Mouse (Mus musculus) midbrain, embryonic 10.5 days (tissue): ENCODE measurements around the gene Mfsd7a. TPM values are rescaled to one million over a fixed set of nuclear protein-coding genes. Genes with fewer than 3 reads are reported as not detected.

ENCODE experiments used
- DNase-seq: peaks from one replicate; pipeline ENCODE4 v3.0.0-alpha.2; 2017; ENCODE audit warnings: low spot score
- H3K27ac ChIP-seq: fragments of 300-500 bp; sonication (generic); replicated peaks from 2 replicates; pipeline ENCODE4 v1.5.1; 2016; ENCODE audit warnings: mild to moderate bottlenecking
- H3K27me3 ChIP-seq: fragments of 300-500 bp; sonication (generic); 2 replicates; pipeline ENCODE4 v1.6.1; 2016; ENCODE audit warnings: low read depth, mild to moderate bottlenecking; ENCODE audit not compliant: poor library complexity, severe bottlenecking
- H3K36me3 ChIP-seq: fragments of 300-500 bp; sonication (generic); 2 replicates; pipeline ENCODE4 v1.6.1; 2016; ENCODE audit warnings: mild to moderate bottlenecking, moderate library complexity
- H3K4me1 ChIP-seq: fragments of 300-500 bp; sonication (generic); 2 replicates; pipeline ENCODE4 v1.6.1; 2016
- H3K4me3 ChIP-seq: fragments of 300-500 bp; sonication (generic); 2 replicates; pipeline ENCODE4 v1.5.1; 2016; ENCODE audit warnings: mild to moderate bottlenecking, moderate library complexity
- H3K9me3 ChIP-seq: fragments of 300-500 bp; sonication (generic); replicated peaks from 2 replicates; pipeline ENCODE4 v1.6.1; 2016; ENCODE audit warnings: mild to moderate bottlenecking
- WGBS: fragments of 180-500 bp; shearing (Covaris S2); methylation state at CpG from one replicate; pipeline ENCODE4 v1.1.7; 2016; 5-methylcytosine and 5-hydroxymethylcytosine counted together
- polyA plus RNA-seq: library from polyadenylated mRNA; unstranded; fragments of >200 nt; fragmentation: Nextera tagmentation; extraction: Ambion mirVana; gene quantifications from 2 replicates; pipeline ENCODE4 v1.2.1, GENCODE M21; 2016

The Mfsd7a gene
- polyA plus RNA-seq, 1 experiment from 2014 or later, result 0.11 TPM

GRCm38 (mm10) chr5:108414711-108415110, 34.0 kb downstream of the Mfsd7a start:
- H3K36me3 ChIP-seq, result no peaks in the 10 kb centered on the region
- no peak for DNase-seq
- WGBS, result 83% methylated on average over 2 of the region's 2 CpGs
- no peak overlapping the region for H3K4me3 ChIP-seq
- no peaks in the 10 kb centered on the region for H3K9me3 ChIP-seq
- no peaks in the 10 kb centered on the region for H3K4me1 ChIP-seq
- H3K27ac ChIP-seq, result no peak overlapping the region
- no peaks in the 10 kb centered on the region for H3K27me3 ChIP-seq

- no peaks in the 10 kb centered on the region for H3K36me3 ChIP-seq
- no peak overlapping the region for H3K4me3 ChIP-seq
- DNase-seq, result no peak
- no peaks in the 10 kb centered on the region for H3K9me3 ChIP-seq
- H3K27ac ChIP-seq, result no peak overlapping the region
- 83% methylated on average over 2 of the region's 2 CpGs for WGBS
- H3K4me1 ChIP-seq, result no peaks in the 10 kb centered on the region
- no peaks in the 10 kb centered on the region for H3K27me3 ChIP-seq
Measured at GRCm38 (mm10) chr5:108406977-108407376, 41.7 kb downstream of the Mfsd7a start.

GRCm38 (mm10) chr5:108405460-108405859, 43.2 kb downstream of the Mfsd7a start:
- Histone ChIP-seq H3K9me3 (no peaks in the 10 kb centered on the region), H3K27ac (no peak overlapping the region), H3K27me3 (no peaks in the 10 kb centered on the region), H3K36me3 (no peaks in the 10 kb centered on the region), H3K4me3 (no peak overlapping the region), H3K4me1 (no peaks in the 10 kb centered on the region)
- DNase-seq, result no peak
- WGBS, result 86% methylated on average over 1 of the region's 1 CpGs

- Histone ChIP-seq H3K9me3 (no peaks in the 10 kb centered on the region), H3K27me3 (no peaks in the 10 kb centered on the region), H3K27ac (no peak overlapping the region), H3K4me1 (no peaks in the 10 kb centered on the region), H3K4me3 (no peak overlapping the region), H3K36me3 (no peaks in the 10 kb centered on the region)
- DNase-seq, result no peak
- 79% methylated on average over 4 of the region's 4 CpGs for WGBS
Measured at GRCm38 (mm10) chr5:108403453-108403852, 45.2 kb downstream of the Mfsd7a start.

Other genes with a start within 250 kb of the Mfsd7a start
- gene Dr1, start 180.0 kb downstream of the Mfsd7a start, polyA plus RNA-seq, result 50.6 and 51.8 TPM in 2 replicates
- gene Pigg, start 136.3 kb downstream of the Mfsd7a start, polyA plus RNA-seq, result 6.1 and 7.5 TPM in 2 replicates
- 0.07 TPM in 1 of 2 replicates, not detected in the other for gene Gm42517, start 81.0 kb downstream of the Mfsd7a start, polyA plus RNA-seq
- 0.16 and 0.53 TPM in 2 replicates for gene Pde6b, start 60.5 kb downstream of the Mfsd7a start, polyA plus RNA-seq
- gene Atp5k, start 14.4 kb downstream of the Mfsd7a start, polyA plus RNA-seq, result 361 and 381 TPM in 2 replicates
- gene Pcgf3, start 12.3 kb upstream of the Mfsd7a start, polyA plus RNA-seq, result 21.2 and 27.8 TPM in 2 replicates
- 4.3 and 6.8 TPM in 2 replicates for gene Cplx1, start 101.1 kb upstream of the Mfsd7a start, polyA plus RNA-seq
- gene Gak, start 180.9 kb upstream of the Mfsd7a start, polyA plus RNA-seq, result 59.8 and 64.2 TPM in 2 replicates
- 19.8 and 24.0 TPM in 2 replicates for gene Tmem175, start 180.9 kb upstream of the Mfsd7a start, polyA plus RNA-seq
- 11.5 and 13.3 TPM in 2 replicates for gene Idua, start 211.4 kb upstream of the Mfsd7a start, polyA plus RNA-seq
- gene Dgkq, start 220.8 kb upstream of the Mfsd7a start, polyA plus RNA-seq, result 12.8 and 15.1 TPM in 2 replicates
- 0.56 and 0.93 TPM in 2 replicates for gene Slc26a1, start 226.7 kb upstream of the Mfsd7a start, polyA plus RNA-seq
- gene Fgfrl1, start 243.5 kb upstream of the Mfsd7a start, polyA plus RNA-seq, result 11.0 and 14.9 TPM in 2 replicates